Mouse (Mus musculus) neutrophil, adult 5-6 weeks (primary cell): ENCODE results near the gene Oma1. TPM values are rescaled to one million over a fixed set of nuclear protein-coding genes. Genes with fewer than 3 reads are reported as not detected.

Experiments used
- ATAC-seq: fragments of 151-379, 151-347 bp; 2 replicates; pipeline ENCODE4 v1.8.0; 2017; ENCODE audit warnings: mild to moderate bottlenecking, moderate TSS enrichment; ENCODE audit not compliant: insufficient number of reproducible peaks, poor library complexity, low FRiP score, severe bottlenecking; ENCODE audit errors: extremely low read depth
- total RNA-seq: library from RNA; stranded (forward); fragments of 200-1000 nt; gene quantifications from 2 replicates; pipeline ENCODE4 v1.2.3, GENCODE M21; 2017

Gene Oma1
- total RNA-seq = 24.3 and 24.8 TPM in 2 replicates

GRCm38 (mm10) chr4:103313587-103314525 lies at the start of gene Oma1:
Gene Oma1, plus strand, starts transcription at chr4:103313812.
- peak; percentile 99 for ATAC-seq

- ATAC-seq = no peak
Measured at GRCm38 (mm10) chr4:103263812-103264396, 49.7 kb upstream of the Oma1 start.

- ATAC-seq = no peak
Measured at GRCm38 (mm10) chr4:103265166-103265565, 48.4 kb upstream of the Oma1 start.

- ATAC-seq = no peak
Measured at GRCm38 (mm10) chr4:103269336-103269735, 44.3 kb upstream of the Oma1 start.

- ATAC-seq = no peak
Measured at GRCm38 (mm10) chr4:103273021-103273420, 40.6 kb upstream of the Oma1 start.

- ATAC-seq = no peak
Measured at GRCm38 (mm10) chr4:103288342-103288741, 25.3 kb upstream of the Oma1 start.

GRCm38 (mm10) chr4:103290763-103291162 lies 22.8 kb upstream of the Oma1 start, which contains the start of gene 4921539E11Rik:
Gene 4921539E11Rik, minus strand, starts transcription at chr4:103290863.
- no peak for ATAC-seq

- ATAC-seq = no peak
Measured at GRCm38 (mm10) chr4:103299342-103299741, 14.3 kb upstream of the Oma1 start.

GRCm38 (mm10) chr4:103303851-103304250 lies 9.8 kb upstream of the Oma1 start:
- no peak for ATAC-seq

- no peak for ATAC-seq
Measured at GRCm38 (mm10) chr4:103314526-103314910, 906 bp downstream of the Oma1 start.

GRCm38 (mm10) chr4:103315861-103316260 lies 2.2 kb downstream of the Oma1 start:
- no peak for ATAC-seq

GRCm38 (mm10) chr4:103321461-103321860 lies 7.8 kb downstream of the Oma1 start:
- ATAC-seq = no peak

- ATAC-seq = no peak
Measured at GRCm38 (mm10) chr4:103324688-103325451, 11.3 kb downstream of the Oma1 start.

- ATAC-seq = no peak
Measured at GRCm38 (mm10) chr4:103326994-103327393, 13.4 kb downstream of the Oma1 start.

- ATAC-seq = no peak
Measured at GRCm38 (mm10) chr4:103329348-103329747, 15.7 kb downstream of the Oma1 start.

- no peak for ATAC-seq
Measured at GRCm38 (mm10) chr4:103335134-103335533, 21.5 kb downstream of the Oma1 start.

GRCm38 (mm10) chr4:103340726-103341125 lies 27.1 kb downstream of the Oma1 start:
- ATAC-seq = no peak

GRCm38 (mm10) chr4:103341620-103342019 lies 28.0 kb downstream of the Oma1 start:
- ATAC-seq = no peak

GRCm38 (mm10) chr4:103346058-103346457 lies 32.4 kb downstream of the Oma1 start:
- peak; percentile 51; the same call in 1 of the 2 replicates for ATAC-seq
